Mouse (Mus musculus) gastrocnemius, postnatal 14 days (tissue): ENCODE measurements at regions not wholly inside any gene's neighbourhood (a gene's known extent, or its start where the extent isn't known, plus 50 kb on each side); places are given as distances from the start of the nearest gene placed in this dataset.
"Not testable (repeated sequence)": the region's sequence is repeated elsewhere in the genome, so short reads cannot be mapped to it uniquely, and the experiment has no call there.

Experiments used
- DNase-seq: peaks from one replicate; pipeline ENCODE4 v3.0.0; 2021; ENCODE audit warnings: mixed read lengths
- intact Hi-C: fragments of 180-260 bp; cut with DNase I; formaldehyde crosslinking; loops from one replicate; pipeline ENCODE4 v1.15.1; 2025; ENCODE audit warnings: low total_unique reads

DNA sequence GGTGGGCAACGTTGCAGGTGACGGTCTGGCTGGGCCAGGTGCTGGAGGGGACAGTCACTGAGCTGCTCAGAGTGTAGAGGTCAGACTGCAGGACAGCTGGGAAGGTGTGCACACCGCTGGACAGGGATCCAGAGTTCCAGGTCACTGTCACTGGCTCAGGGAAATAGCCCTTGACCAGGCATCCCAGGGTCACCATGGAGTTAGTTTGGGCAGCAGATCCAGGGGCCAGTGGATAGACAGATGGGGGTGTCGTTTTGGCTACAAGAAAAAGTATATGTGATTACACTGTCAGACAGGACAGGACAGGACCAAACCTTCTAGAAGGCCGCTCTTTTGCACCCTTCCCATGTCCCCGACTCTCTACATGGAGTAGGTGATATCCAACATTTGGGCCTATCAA lies 144.5 kb downstream of the Tmem121 start:
- intact Hi-C loops = no loop called here
- DNase-seq = no peak

DNA sequence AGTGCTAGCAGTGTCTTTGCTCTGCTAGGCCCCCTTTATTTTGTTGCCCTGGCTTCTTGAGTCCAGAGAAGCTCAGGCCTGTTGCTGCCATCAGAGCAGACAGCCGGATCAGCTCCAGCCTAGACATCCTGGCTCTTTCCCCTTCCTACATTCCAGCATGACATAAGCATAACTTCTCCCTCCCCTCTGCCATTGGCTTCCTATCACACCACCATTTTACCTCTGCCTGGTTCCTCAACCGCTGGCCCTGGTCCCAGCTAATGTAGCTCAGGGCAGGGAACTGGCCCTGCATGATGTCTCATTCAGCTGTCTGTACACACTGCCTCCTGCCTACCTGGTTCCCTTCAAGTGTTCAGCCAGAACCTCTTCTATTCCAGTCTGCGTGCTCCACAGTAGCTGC lies 146.5 kb downstream of the Tmem121 start:
- no peak for DNase-seq

DNA sequence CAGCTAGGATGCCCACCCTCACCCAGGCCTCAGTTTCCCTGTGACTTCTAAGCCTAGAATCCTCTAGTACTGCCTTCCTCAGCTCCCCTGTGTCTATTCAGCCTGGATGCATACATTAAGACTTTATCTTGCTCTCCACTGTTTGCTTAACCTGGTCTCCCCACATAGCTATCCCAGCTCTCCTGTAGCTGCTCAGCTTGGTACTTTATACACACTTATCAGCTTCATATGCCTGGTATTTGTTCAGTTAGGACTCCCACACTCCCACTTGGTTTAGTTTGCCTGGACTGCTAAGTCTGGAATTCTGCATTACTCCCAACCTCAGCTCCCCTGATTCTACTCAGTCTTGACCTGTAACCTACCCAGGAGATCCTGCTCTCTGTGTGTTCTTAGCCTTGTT lies 147.7 kb downstream of the Tmem121 start:
- intact Hi-C loops = no loop called here

More for the DNA sequence above, 146.5 kb downstream of the Tmem121 start:
- intact Hi-C loops = no loop called here

DNA sequence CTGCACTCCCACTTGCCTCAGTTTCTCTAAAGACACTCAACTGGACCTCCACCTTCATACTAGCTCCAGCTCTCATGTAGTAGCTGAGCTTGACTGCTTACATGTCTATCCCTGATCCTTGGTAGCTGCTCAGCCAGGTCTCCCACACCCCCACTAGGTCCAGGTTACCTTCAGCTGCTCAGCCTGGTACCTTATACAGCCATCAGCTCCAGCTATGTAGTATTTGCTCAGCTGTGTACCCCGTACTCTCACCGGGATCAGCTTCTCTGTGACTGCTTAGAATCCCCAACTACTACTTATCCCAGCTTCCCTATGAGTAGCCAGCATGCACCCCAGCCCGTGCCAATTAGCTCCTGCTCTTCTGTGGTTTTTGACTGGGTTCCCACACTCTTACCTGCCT lies 148.1 kb downstream of the Tmem121 start:
- DNase-seq, intact Hi-C loops: not testable (repeated sequence)

More for the DNA sequence above, 147.7 kb downstream of the Tmem121 start:
- DNase-seq = no peak

DNA sequence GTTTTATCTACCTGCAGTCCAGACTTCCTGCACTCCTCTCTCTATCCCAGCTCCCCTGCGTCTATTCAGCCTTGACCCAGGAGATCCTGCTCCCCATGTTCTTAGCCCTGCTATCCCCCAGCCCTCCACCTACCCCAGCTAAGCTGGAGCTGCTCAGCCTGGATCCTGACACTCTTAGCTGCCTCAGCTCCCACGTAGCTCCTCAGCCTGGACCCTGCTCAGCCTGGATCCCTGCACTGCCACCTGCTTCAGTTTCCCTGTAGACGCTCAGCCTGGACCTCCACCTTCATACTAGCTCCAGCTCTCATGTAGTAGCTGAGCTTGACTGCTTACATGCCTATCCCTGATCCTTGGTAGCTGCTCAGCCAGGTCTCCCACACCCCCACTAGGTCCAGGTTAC lies 151.5 kb downstream of the Tmem121 start:
- intact Hi-C loops = no loop called here
- no peak for DNase-seq

DNA sequence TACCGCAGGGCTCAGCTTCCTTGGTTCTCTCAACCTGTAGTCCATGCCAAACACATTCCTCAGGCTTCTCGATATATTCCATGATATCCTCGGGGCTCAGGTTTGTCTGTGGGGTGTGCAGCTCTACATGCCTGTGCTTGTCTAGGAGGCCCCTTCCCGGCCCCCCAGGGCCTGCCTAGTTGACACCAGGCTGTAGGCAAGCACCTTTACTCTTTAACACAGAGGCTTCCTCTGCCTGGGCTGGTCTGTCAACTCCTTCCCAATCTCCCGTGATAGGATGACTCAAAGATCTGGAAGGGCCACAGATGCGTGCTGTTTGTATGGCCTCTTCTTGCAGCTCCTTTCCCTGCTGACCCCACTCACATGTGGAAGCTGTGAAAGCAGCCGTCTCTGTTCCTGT lies 150.4 kb upstream of the Adam6b start:
- DNase-seq = no peak
- intact Hi-C loops = no loop called here

DNA sequence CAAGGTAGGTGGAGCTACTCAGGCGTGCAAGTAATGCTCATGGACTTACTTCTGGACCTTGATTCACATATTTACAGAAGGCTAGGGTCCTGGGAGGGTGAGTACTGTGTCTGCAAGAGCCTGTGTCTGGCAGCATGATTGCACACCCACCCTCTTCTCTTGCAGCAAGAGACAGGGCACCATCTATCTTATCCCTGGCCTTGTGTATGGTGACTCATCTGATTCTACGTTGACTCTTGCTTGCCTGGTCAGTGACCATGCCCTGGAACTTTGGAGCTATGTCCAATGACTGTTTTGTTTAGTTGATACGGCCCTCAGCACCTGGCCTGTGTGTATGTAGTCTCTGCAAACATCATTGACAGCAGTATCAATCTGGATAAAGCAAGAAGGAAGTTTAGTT lies 148.3 kb upstream of the Adam6b start:
- DNase-seq = no peak
- intact Hi-C loops = no loop called here

DNA sequence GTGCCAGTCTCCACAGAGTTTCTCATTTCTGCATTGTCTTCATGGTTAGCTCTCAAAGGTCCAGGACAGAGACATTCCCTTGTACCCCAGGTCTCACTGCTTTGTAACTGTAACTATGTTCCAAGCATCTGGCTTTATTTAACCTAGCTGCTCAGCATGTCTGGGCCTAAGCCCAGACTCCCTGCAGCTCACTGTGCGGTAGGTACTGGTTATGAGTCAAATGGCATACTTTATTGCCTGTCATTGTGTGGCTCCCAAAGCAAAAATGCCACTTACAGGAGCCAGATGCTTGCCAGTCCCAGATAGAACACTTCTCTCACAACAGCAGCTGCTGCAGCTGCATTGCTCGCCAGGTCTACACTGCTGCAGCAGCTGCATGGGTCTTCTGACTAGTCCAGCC lies 134.2 kb upstream of the Adam6b start:
- intact Hi-C loops = no loop called here
- no peak for DNase-seq

DNA sequence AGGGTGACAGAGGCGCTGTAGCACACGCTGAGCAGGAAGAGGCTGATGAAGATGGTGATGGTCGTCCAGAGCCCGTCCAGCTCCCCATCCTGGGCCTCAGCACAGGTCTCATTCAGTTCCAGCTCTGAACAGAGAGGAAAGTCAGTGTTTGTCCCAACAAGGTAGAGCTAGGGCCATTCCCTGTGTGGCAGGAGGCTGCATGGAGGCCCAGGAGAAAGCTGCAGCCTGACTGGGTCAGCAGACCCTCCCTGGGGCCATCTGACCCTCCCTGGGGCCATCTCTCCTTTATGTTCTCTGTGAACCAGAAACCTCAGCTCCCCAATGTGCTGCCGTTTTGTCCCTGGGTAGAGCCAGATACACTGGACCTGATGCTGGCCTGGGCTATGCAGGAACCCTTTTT lies 131.2 kb upstream of the Adam6b start:
- intact Hi-C loops = no loop called here
- no peak for DNase-seq

DNA sequence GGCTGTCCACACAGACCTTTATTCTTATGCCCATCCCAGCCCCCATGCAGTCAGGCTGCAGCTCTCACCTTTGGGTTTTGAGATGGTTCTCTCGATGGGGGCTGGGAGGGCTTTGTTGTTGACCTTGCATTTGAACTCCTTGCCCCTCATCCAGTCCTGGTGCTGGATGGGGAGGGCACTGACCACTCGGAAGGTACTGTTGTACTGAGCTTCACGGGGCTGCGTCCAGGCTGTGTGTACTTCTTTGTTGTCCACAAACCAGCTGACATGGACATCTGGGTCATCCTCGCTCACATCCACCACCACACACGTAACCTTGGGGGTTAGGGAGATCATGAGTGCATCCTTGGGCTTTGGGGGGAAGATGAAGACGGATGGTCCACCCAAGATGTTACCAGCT lies 129.3 kb upstream of the Adam6b start:
- DNase-seq = no peak
- intact Hi-C loops = no loop called here

DNA sequence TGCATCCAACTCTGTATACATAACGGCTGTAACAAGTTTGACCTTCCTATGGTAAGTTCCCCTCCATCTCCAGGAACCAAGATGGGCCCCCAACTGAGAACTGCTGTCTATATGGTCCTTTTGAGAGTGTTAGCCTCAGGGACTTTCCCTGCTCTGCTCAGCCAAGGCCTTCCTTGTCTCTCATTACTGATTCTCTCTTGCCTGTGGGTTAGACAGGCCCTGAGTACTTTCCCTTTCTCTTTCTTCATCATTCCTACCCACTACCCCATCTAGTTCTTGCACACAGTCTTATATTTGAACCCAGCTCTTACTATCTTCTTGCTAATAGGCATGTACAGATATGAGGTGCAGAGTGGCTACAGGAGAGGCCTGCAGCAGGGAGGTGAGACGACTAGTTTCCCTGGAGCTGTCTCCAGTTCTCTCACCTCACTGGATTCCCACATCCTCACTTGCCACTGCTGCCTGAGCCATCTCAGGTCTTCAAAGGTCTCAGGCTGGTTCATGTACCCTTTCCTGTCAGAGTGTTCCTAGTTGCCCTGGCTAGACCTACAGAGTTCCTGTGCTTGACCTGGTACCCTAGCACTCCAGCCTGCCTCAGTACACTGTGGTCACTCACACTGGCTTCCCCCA lies 126.8 kb upstream of the Adam6b start:
- no peak for DNase-seq

DNA sequence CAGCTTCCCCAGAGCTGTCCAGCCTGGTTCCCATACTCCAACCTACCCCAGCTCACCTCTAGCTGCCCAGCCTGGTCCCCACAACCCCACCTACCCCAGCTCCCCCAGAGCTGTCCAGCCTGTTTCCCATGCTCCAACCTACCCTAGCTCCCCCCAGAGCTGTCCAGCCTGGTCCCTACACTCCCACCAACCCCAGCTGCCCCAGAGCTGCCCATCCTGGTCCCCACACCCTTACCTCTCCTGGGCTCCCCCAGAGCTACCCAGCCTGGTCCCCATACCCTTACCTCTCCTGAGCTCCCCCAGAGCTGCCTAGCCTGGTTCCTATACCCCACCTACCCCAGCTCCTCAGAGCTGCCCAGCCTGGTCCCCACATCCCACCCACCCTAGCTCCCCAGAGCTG lies 125.3 kb upstream of the Adam6b start:
- DNase-seq = no peak
- intact Hi-C loops = no loop called here

More for the DNA sequence above, 126.8 kb upstream of the Adam6b start:
- intact Hi-C loops = no loop called here

DNA sequence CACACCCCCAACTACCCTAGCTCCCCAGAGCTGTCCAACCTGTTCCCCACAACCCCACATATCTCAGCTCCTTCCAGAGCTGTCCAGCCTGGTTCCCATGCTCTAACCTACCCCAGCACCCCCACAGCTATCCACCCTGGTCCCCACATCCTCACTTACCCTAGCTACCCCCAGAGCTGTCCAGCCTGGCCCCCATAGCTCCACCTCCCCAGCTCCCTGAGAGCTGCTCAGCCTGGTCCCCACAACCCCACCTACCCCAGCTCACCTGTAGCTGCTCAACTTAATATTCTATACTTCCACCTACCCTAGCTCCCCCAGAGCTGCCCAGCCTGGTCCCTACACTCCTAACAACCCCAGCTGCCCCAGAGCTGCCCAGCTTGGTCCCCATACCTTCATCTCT lies 124.9 kb upstream of the Adam6b start:
- intact Hi-C loops = no loop called here
- no peak for DNase-seq

DNA sequence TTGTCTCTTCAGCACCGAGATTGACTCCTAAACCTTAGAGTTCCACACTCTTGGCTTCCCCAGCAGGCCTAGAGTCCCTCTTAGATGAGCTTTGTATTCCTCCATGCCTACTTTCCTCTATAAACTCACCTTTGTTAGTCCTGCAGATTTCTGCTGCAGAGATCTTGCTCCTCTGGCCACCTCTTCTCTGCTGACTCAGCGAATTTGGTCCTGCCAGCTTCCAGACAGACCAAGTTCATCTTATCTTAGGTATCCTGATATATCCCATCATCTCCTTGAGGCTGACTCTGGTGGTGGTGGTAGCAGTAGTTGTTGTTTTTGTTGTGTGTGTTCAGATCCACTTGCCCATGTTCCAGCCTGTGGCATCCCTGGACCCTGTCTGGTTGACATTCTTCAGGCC lies 123.5 kb upstream of the Adam6b start:
- intact Hi-C loops = no loop called here
- DNase-seq = no peak

DNA sequence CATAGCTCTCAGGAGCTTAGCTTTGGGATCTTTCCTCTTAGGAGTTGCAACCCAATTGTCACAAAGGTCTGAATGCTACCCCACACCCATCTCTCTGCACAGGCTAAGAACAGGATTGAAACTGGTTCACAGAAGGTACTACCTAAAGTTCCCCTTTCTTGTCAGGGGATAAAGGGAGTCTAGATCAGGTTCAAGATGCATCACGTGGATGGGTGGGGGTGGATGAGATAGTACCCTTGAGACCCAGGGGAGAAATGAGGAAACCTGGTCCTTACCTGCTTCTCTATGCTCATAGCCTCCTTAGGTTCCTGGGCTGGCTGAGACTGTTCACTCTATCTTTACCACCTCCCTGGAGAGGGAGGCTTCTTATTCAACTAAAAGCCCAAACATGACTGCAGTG lies 122.9 kb upstream of the Adam6b start:
- DNase-seq = no peak
- intact Hi-C loops = no loop called here

DNA sequence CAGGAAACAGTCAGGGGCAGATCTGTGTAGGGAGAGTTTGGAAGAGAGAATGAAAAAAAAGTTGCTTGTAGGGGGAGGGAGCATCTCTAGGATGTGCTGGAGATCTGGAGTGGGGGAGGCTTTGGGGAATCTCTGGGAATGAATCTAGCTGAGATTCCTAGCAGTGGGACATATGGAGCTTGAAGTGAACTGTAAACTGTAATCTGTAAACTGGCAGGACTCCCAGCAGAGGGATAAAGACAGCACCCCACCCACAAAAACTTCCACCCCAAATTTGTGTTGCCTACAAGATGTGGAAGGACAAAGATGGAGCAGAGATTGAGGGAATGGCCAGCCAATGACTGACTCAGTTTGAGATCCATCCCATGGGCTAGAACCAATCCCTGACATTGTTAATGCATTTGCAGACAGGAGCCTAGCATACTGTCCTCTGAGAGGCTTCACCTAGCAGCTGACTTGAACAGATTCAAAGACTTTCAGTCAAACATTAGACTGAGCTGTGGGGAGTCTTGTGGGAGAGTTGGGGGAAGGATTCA lies 87.7 kb upstream of the Adam6b start:
- DNase-seq = no peak
- intact Hi-C loops = no loop called here

DNA sequence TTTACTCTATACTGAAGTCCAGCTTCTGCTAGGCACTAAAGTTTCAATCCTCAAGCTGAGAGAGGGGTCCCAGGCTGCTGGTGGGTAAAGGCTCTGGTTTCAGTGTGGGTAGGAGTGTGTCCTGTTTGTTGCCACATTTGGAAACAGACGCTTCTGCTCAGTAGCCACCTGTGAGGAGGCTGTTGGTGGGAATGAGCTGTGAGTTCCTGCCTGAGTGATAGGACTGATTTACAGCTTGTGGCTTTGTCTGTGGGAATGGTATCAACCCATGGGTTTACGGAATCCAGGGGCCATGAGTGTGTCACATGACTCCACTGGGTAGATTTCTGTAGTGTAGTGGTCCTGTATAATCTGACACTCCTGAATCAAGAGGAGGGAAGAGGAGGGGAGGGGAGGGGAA lies 86.5 kb upstream of the Adam6b start:
- DNase-seq = no peak
- intact Hi-C loops = no loop called here

DNA sequence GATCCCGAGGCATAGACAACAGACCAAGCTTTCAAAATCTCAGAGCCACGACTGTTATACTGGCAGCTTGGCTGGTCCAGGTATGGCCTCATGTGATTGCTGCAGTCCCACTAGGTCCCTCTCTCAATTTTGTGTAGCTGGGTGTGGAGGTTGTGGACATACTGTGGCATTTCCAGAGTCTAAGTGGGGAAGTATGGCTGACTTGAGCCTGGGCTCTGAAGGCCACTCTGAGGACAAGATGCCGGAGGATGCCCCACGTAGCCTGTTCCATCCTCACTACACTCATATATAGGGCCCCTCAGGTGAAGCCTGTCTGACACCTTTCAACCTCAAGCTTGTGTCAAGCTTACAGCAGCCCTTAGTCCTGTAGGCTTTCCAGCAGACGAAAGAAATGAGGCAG lies 78.2 kb upstream of the Adam6b start:
- no peak for DNase-seq
- intact Hi-C loops = no loop called here

DNA sequence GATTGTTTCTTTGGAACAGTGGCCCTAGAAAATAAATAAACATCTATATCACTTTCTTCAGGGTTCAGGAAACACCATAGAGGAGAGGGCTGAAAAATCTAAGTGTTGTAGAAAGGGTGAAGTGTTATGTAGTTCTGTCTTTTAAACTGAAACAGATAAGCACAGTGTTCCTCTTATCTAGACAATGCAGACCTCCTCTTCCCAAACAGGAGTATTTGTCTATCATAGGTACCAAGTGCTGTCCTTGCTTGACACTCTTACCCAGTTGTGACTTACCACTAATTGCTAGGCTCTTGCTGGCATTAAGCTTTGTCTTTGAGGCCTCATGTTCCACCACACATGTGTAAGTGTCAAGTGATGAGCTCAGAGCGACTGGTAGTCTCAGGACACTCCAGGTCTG lies 75.3 kb upstream of the Adam6b start:
- intact Hi-C loops = no loop called here

DNA sequence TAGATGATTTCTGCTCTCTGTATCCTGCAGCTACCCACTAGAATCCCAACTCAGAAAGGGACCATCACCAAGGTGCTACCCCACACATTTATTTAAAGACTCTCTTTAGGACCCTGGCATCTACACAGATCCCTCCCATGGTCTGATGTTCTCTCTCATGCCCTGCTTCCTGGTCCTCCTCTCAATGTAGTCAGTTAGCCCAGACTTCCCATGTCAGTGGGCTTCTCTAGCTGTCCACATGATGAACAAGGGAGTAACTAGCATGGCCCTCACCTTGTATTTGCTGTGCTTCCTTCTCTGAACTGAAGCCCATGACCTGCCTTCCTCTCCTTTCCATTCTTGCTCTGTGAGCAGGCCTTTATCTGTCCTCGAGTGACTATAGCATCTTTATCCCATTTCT lies 71.8 kb upstream of the Adam6b start:
- no peak for DNase-seq
- intact Hi-C loops = no loop called here

More for the DNA sequence above, 75.3 kb upstream of the Adam6b start:
- DNase-seq = no peak

DNA sequence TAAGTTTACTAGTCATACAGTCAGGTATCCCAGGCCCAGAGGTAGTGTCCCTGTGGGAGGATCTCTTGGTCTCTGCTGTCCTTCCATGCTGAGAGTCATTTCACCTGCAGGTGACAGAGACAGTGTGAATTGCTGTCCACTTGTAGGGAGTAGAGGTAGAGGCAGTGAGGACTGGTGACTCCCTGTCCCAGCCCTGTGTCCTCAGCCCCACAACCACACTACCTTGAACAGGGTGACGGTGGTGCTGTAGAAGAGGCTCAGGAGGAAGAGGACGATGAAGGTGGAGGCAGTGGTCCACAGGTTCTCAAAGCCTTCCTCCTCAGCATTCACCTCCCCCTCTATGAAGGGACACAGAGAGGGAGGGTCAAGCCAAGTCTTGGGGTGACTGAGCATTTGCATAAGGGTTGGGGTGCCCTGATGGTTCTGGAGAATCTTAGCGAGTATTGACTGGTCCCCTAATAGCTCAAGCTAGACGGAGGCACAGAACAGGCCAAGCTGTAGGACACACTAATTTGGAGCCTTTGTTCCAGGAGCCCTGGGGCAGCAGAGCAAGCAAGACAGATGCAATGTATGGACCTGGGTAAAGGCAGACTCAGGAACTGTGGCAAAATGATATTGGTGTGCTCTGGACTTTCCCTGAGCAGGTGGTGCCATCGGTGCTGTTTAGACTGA lies 70.4 kb upstream of the Adam6b start:
- DNase-seq = no peak
- intact Hi-C loops = no loop called here
